Mouse (Mus musculus): Measurements from ENCODE around the gene Lpcat2. TPM values are rescaled to one million over a fixed set of nuclear protein-coding genes. Genes with fewer than 3 reads are reported as not detected.

Gene Lpcat2
- total and polyA plus RNA-seq, 3 experiments = 5.2 to 7.5 TPM; not detected in 1

GRCm38 (mm10) chr8:92903488-92904135 is 48.5 kb downstream of the Lpcat2 start:
- Histone ChIP-seq H3K4me1 (ENCODE audit: control insufficient read depth in 1 of 2, insufficient read depth in 2 of 2, low read length in 2 of 2) (no peaks in the 10 kb centered on the region), H3K27ac (ENCODE audit: control insufficient read depth, low read depth, low read length) (no peak overlapping the region), H3K4me3 (ENCODE audit: control insufficient read depth in 1 of 2, insufficient read depth in 1 of 2, low read depth in 2 of 2, low read length in 2 of 2) (no peak overlapping the region), H3K36me3 (ENCODE audit: control insufficient read depth in 1 of 2, insufficient read depth in 2 of 2, low read length in 2 of 2) (peaks cover 0 to 2% of the 10 kb centered on the region in 2 experiments; a peak in 1 of 4 replicates), H3K79me2 (ENCODE audit: control insufficient read depth, insufficient read depth, low read length, poor library complexity) (no peaks in the 10 kb centered on the region), H3K9ac (ENCODE audit: control insufficient read depth, low read depth, low read length, poor library complexity, severe bottlenecking) (no peak overlapping the region), H3K27me3 (ENCODE audit: control insufficient read depth in 1 of 2, insufficient read depth in 2 of 2, low read length in 2 of 2) (no peaks in the 10 kb centered on the region), H3K9me3 (replicated peaks; ENCODE audit: insufficient read depth, low read length) (no peaks in the 10 kb centered on the region)
- TF ChIP-seq MAX (IDR thresholded peaks at IDR 0.05; ENCODE audit: low read length) (no peak), TBP (IDR thresholded peaks at IDR 0.05; ENCODE audit: low read depth, low read length) (no peak), CHD1 (IDR thresholded peaks at IDR 0.05; ENCODE audit: low read depth, low read length) (no peak), KAT2A (conservative IDR thresholded peaks at IDR 0.05; ENCODE audit: low read depth, low read length) (no peak), ZKSCAN1 (IDR thresholded peaks at IDR 0.05; ENCODE audit: low read depth, low read length) (no peak), ZC3H11A (IDR thresholded peaks at IDR 0.05; ENCODE audit: low read depth, low read length) (no peak)
- no peak for DNase-seq (ENCODE audit: low read depth, low spot score)

- Histone ChIP-seq H3K9ac (ENCODE audit: control insufficient read depth, low read depth, low read length, poor library complexity, severe bottlenecking) (no peak overlapping the region), H3K27me3 (ENCODE audit: control insufficient read depth in 1 of 2, insufficient read depth in 2 of 2, low read length in 2 of 2) (no peaks in the 10 kb centered on the region)
- TF ChIP-seq MEF2A (IDR thresholded peaks at IDR 0.05; ENCODE audit: extremely low read depth, insufficient replicate concordance, low read depth, low read length, poor library complexity, severe bottlenecking) (no peak), POLR2AphosphoS5 (IDR thresholded peaks at IDR 0.05; ENCODE audit: borderline replicate concordance, low read depth, low read length) (no peak), POLR2A (IDR thresholded peaks at IDR 0.05; ENCODE audit: control insufficient read depth in 1 of 2, insufficient read depth in 1 of 2, low read depth in 1 of 2, low read length in 2 of 2, poor library complexity in 1 of 2) (no peak), ZNF384 (IDR thresholded peaks at IDR 0.05; ENCODE audit: low read depth, low read length) (no peak), MXI1 (IDR thresholded peaks at IDR 0.05; ENCODE audit: low read depth, low read length) (no peak), ETS1 (IDR thresholded peaks at IDR 0.05; ENCODE audit: low read depth, low read length) (no peak), MAZ (IDR thresholded peaks at IDR 0.05; ENCODE audit: low read depth, low read length) (no peak), MAX (IDR thresholded peaks at IDR 0.05; ENCODE audit: low read length) (no peak), TBP (IDR thresholded peaks at IDR 0.05; ENCODE audit: low read depth, low read length) (no peak), RAD21 (IDR thresholded peaks at IDR 0.05; ENCODE audit: low read depth, low read length) (no peak), ZC3H11A (IDR thresholded peaks at IDR 0.05; ENCODE audit: low read depth, low read length) (no peak), UBTF (IDR thresholded peaks at IDR 0.05; ENCODE audit: borderline replicate concordance, insufficient read depth, low read depth, low read length) (no peak), USF2 (IDR thresholded peaks at IDR 0.05; ENCODE audit: borderline replicate concordance in 1 of 2, insufficient read depth in 1 of 2, low read depth in 1 of 2, low read length in 2 of 2) (no peak), E2F4 (IDR thresholded peaks at IDR 0.05; ENCODE audit: borderline replicate concordance, low read depth, low read length) (no peak)
Measured at GRCm38 (mm10) chr8:92906553-92906952, 51.4 kb downstream of the Lpcat2 start.

More at GRCm38 (mm10) chr8:92906553-92906952, 51.4 kb downstream of the Lpcat2 start:
- peaks cover 0 to 2% of the 10 kb centered on the region in 2 experiments; a peak in 2 of 4 replicates for H3K36me3 ChIP-seq (ENCODE audit: control insufficient read depth in 1 of 2, insufficient read depth in 2 of 2, low read length in 2 of 2)
- no peak overlapping the region for H3K27ac ChIP-seq (ENCODE audit: control insufficient read depth, low read depth, low read length)
- no peaks in the 10 kb centered on the region for H3K9me3 ChIP-seq (replicated peaks; ENCODE audit: insufficient read depth, low read length)
- H3K4me1 ChIP-seq (ENCODE audit: control insufficient read depth in 1 of 2, insufficient read depth in 2 of 2, low read length in 2 of 2) = no peaks in the 10 kb centered on the region
- DNase-seq (ENCODE audit: low read depth, low spot score) = no peak
- no peak overlapping the region for H3K4me3 ChIP-seq (ENCODE audit: control insufficient read depth in 1 of 2, insufficient read depth in 1 of 2, low read depth in 2 of 2, low read length in 2 of 2)
- H3K79me2 ChIP-seq (ENCODE audit: control insufficient read depth, insufficient read depth, low read length, poor library complexity) = no peaks in the 10 kb centered on the region

All from MEL (cell line).